Mouse (Mus musculus): ENCODE results near the gene Slc5a1. TPM values are rescaled to one million over a fixed set of nuclear protein-coding genes. Genes with fewer than 3 reads are reported as not detected.

Gene Slc5a1
- polyA plus RNA-seq, 1 experiment from 2014 or later, result 14.1 TPM

GRCm38 (mm10) chr5:33203171-33203565 is 99.1 kb downstream of the Slc5a1 start:
- WGBS, result 82% methylated on average over 6 of the region's 6 CpGs
- Histone ChIP-seq H3K4me1 (ENCODE audit: control insufficient read depth, insufficient read depth, low read length) (0 out of 2 replicates have a peak, but pooled peaks cover 7% of the 10 kb centered on the region), H3K9me3 (replicated peaks; ENCODE audit: control insufficient read depth, low read length) (no peaks in the 10 kb centered on the region), H3K36me3 (ENCODE audit: control insufficient read depth, insufficient read depth, low read length) (no peaks in the 10 kb centered on the region), H3K4me2 (ENCODE audit: low read depth, low read length) (no peak overlapping the region), H3K9ac (ENCODE audit: low read length) (no peak overlapping the region), H3K27ac (ENCODE audit: low read length) (no peak overlapping the region), H3K27me3 (ENCODE audit: control insufficient read depth, insufficient read depth, low read length) (no peaks in the 10 kb centered on the region), H3K4me3 (replicated peaks; ENCODE audit: low read length) (no peak overlapping the region)
- no peak for ATAC-seq (ENCODE audit: insufficient read depth, low FRiP score)

GRCm38 (mm10) chr5:33203691-33204242 is 99.7 kb downstream of the Slc5a1 start:
- Histone ChIP-seq H3K27me3 (ENCODE audit: control insufficient read depth, insufficient read depth, low read length) (no peaks in the 10 kb centered on the region), H3K4me2 (ENCODE audit: low read depth, low read length) (peak overlapping the region; percentile 47), H3K4me3 (replicated peaks; ENCODE audit: low read length) (peak overlapping the region; percentile 15; the same call in 1 of the 2 replicates), H3K9ac (ENCODE audit: low read length) (0 out of 2 replicates have a peak overlapping the region, but pooled peaks have one; percentile 48), H3K36me3 (ENCODE audit: control insufficient read depth, insufficient read depth, low read length) (no peaks in the 10 kb centered on the region), H3K27ac (ENCODE audit: low read length) (peak overlapping the region; percentile 14; the same call in 1 of the 2 replicates), H3K4me1 (ENCODE audit: control insufficient read depth, insufficient read depth, low read length) (0 out of 2 replicates have a peak, but pooled peaks cover 7% of the 10 kb centered on the region), H3K9me3 (replicated peaks; ENCODE audit: control insufficient read depth, low read length) (no peaks in the 10 kb centered on the region)
- ATAC-seq (ENCODE audit: insufficient read depth, low FRiP score), result peak; percentile 80; the same call in 1 of the 2 replicates
- WGBS, result 10% methylated on average over 9 of the region's 9 CpGs

GRCm38 (mm10) chr5:33204284-33204683 is 100.3 kb downstream of the Slc5a1 start:
- Histone ChIP-seq H3K27me3 (ENCODE audit: control insufficient read depth, insufficient read depth, low read length) (no peaks in the 10 kb centered on the region), H3K4me3 (replicated peaks; ENCODE audit: low read length) (no peak overlapping the region), H3K36me3 (ENCODE audit: control insufficient read depth, insufficient read depth, low read length) (no peaks in the 10 kb centered on the region), H3K4me2 (ENCODE audit: low read depth, low read length) (no peak overlapping the region), H3K9ac (ENCODE audit: low read length) (no peak overlapping the region), H3K9me3 (replicated peaks; ENCODE audit: control insufficient read depth, low read length) (no peaks in the 10 kb centered on the region), H3K4me1 (ENCODE audit: control insufficient read depth, insufficient read depth, low read length) (0 out of 2 replicates have a peak, but pooled peaks cover 7% of the 10 kb centered on the region), H3K27ac (ENCODE audit: low read length) (no peak overlapping the region)
- ATAC-seq (ENCODE audit: insufficient read depth, low FRiP score), result no peak
- WGBS, result 73% methylated on average over 7 of the region's 7 CpGs

- no peak overlapping the region for H3K9ac ChIP-seq (ENCODE audit: low read length)
These were observed 102.3 kb downstream of the Slc5a1 start for GRCm38 (mm10) chr5:33206328-33206727.

GRCm38 (mm10) chr5:33207136-33207535 is 103.1 kb downstream of the Slc5a1 start:
- H3K4me2 ChIP-seq (ENCODE audit: low read depth, low read length), result no peak overlapping the region
- H3K9ac ChIP-seq (ENCODE audit: low read length), result 0 out of 2 replicates have a peak overlapping the region, but pooled peaks have one; percentile 5
- H3K9me3 ChIP-seq (replicated peaks; ENCODE audit: control insufficient read depth, low read length), result no peaks in the 10 kb centered on the region
- ATAC-seq (ENCODE audit: insufficient read depth, low FRiP score), result no peak
- no peak overlapping the region for H3K27ac ChIP-seq (ENCODE audit: low read length)
- H3K4me3 ChIP-seq (replicated peaks; ENCODE audit: low read length), result no peak overlapping the region
- H3K27me3 ChIP-seq (ENCODE audit: control insufficient read depth, insufficient read depth, low read length), result no peaks in the 10 kb centered on the region
- 0 out of 2 replicates have a peak, but pooled peaks cover 7% of the 10 kb centered on the region for H3K4me1 ChIP-seq (ENCODE audit: control insufficient read depth, insufficient read depth, low read length)
- WGBS, result 53% methylated on average over 9 of the region's 9 CpGs
- no peaks in the 10 kb centered on the region for H3K36me3 ChIP-seq (ENCODE audit: control insufficient read depth, insufficient read depth, low read length)

More at GRCm38 (mm10) chr5:33206328-33206727, 102.3 kb downstream of the Slc5a1 start:
- no peaks in the 10 kb centered on the region for H3K9me3 ChIP-seq (replicated peaks; ENCODE audit: control insufficient read depth, low read length)
- H3K27me3 ChIP-seq (ENCODE audit: control insufficient read depth, insufficient read depth, low read length), result no peaks in the 10 kb centered on the region
- no peak for ATAC-seq (ENCODE audit: insufficient read depth, low FRiP score)
- 79% methylated on average over 7 of the region's 7 CpGs for WGBS
- H3K36me3 ChIP-seq (ENCODE audit: control insufficient read depth, insufficient read depth, low read length), result no peaks in the 10 kb centered on the region
- 0 out of 2 replicates have a peak, but pooled peaks cover 7% of the 10 kb centered on the region for H3K4me1 ChIP-seq (ENCODE audit: control insufficient read depth, insufficient read depth, low read length)
- H3K4me2 ChIP-seq (ENCODE audit: low read depth, low read length), result no peak overlapping the region
- no peak overlapping the region for H3K4me3 ChIP-seq (replicated peaks; ENCODE audit: low read length)
- no peak overlapping the region for H3K27ac ChIP-seq (ENCODE audit: low read length)

- no peaks in the 10 kb centered on the region for H3K9me3 ChIP-seq (replicated peaks; ENCODE audit: control insufficient read depth, low read length)
- no peak overlapping the region for H3K4me3 ChIP-seq (replicated peaks; ENCODE audit: low read length)
- 59% methylated on average over 14 of the region's 14 CpGs for WGBS
- ATAC-seq (ENCODE audit: insufficient read depth, low FRiP score), result no peak
- H3K4me1 ChIP-seq (ENCODE audit: control insufficient read depth, insufficient read depth, low read length), result 0 out of 2 replicates have a peak, but pooled peaks cover 4% of the 10 kb centered on the region
- no peak overlapping the region for H3K27ac ChIP-seq (ENCODE audit: low read length)
- no peaks in the 10 kb centered on the region for H3K27me3 ChIP-seq (ENCODE audit: control insufficient read depth, insufficient read depth, low read length)
- no peaks in the 10 kb centered on the region for H3K36me3 ChIP-seq (ENCODE audit: control insufficient read depth, insufficient read depth, low read length)
- H3K4me2 ChIP-seq (ENCODE audit: low read depth, low read length), result no peak overlapping the region
- no peak overlapping the region for H3K9ac ChIP-seq (ENCODE audit: low read length)
These were observed 104.7 kb downstream of the Slc5a1 start for GRCm38 (mm10) chr5:33208533-33209245.

GRCm38 (mm10) chr5:33210515-33210914 is 106.5 kb downstream of the Slc5a1 start:
- Histone ChIP-seq H3K9ac (ENCODE audit: low read length) (no peak overlapping the region), H3K27ac (ENCODE audit: low read length) (no peak overlapping the region), H3K36me3 (ENCODE audit: control insufficient read depth, insufficient read depth, low read length) (no peaks in the 10 kb centered on the region), H3K4me3 (replicated peaks; ENCODE audit: low read length) (no peak overlapping the region), H3K9me3 (replicated peaks; ENCODE audit: control insufficient read depth, low read length) (no peaks in the 10 kb centered on the region), H3K4me1 (ENCODE audit: control insufficient read depth, insufficient read depth, low read length) (peaks cover 4% of the 10 kb centered on the region; the same call in 1 of the 2 replicates), H3K27me3 (ENCODE audit: control insufficient read depth, insufficient read depth, low read length) (no peaks in the 10 kb centered on the region), H3K4me2 (ENCODE audit: low read depth, low read length) (no peak overlapping the region)
- WGBS, result 90% methylated on average over 3 of the region's 3 CpGs
- ATAC-seq (ENCODE audit: insufficient read depth, low FRiP score), result no peak

GRCm38 (mm10) chr5:33211254-33211653 is 107.2 kb downstream of the Slc5a1 start:
- H3K36me3 ChIP-seq (ENCODE audit: control insufficient read depth, insufficient read depth, low read length), result no peaks in the 10 kb centered on the region
- WGBS, result 82% methylated on average over 5 of the region's 5 CpGs
- no peak overlapping the region for H3K4me3 ChIP-seq (replicated peaks; ENCODE audit: low read length)
- no peaks in the 10 kb centered on the region for H3K9me3 ChIP-seq (replicated peaks; ENCODE audit: control insufficient read depth, low read length)
- ATAC-seq (ENCODE audit: insufficient read depth, low FRiP score), result no peak
- no peaks in the 10 kb centered on the region for H3K27me3 ChIP-seq (ENCODE audit: control insufficient read depth, insufficient read depth, low read length)
- no peak overlapping the region for H3K27ac ChIP-seq (ENCODE audit: low read length)
- peaks cover 12% of the 10 kb centered on the region; the same call in 1 of the 2 replicates for H3K4me1 ChIP-seq (ENCODE audit: control insufficient read depth, insufficient read depth, low read length)
- no peak overlapping the region for H3K4me2 ChIP-seq (ENCODE audit: low read depth, low read length)
- H3K9ac ChIP-seq (ENCODE audit: low read length), result no peak overlapping the region
